Mouse (Mus musculus): ENCODE measurements around the gene Nebl.

- TF ChIP-seq CTCF (IDR thresholded peaks at IDR 0.05; ENCODE audit: control insufficient read depth, insufficient read depth, insufficient replicate concordance, low read depth, low read length) (no peak), POLR2A (IDR thresholded peaks at IDR 0.05; ENCODE audit: control insufficient read depth, low read depth, low read length) (no peak)
Measured at GRCm38 (mm10) chr2:17718281-17718680, 13.0 kb downstream of the Nebl start.
